Mouse (Mus musculus) liver, adult 2 months (tissue): Measurements from ENCODE around the gene Vav2.

ENCODE experiments used
- CTCF ChIP-seq: fragments of 200-500 bp; IDR thresholded peaks from 2 replicates; pipeline ENCODE4 v1.5.1; 2011; ENCODE audit warnings: low read depth, low read length, control low read depth
- POLR2A ChIP-seq: fragments of 200-500 bp; IDR thresholded peaks from 2 replicates; pipeline ENCODE4 v1.6.1; 2011; ENCODE audit warnings: low read length, control low read depth; ENCODE audit not compliant: insufficient read depth; ENCODE audit errors: extremely low read depth

DNA sequence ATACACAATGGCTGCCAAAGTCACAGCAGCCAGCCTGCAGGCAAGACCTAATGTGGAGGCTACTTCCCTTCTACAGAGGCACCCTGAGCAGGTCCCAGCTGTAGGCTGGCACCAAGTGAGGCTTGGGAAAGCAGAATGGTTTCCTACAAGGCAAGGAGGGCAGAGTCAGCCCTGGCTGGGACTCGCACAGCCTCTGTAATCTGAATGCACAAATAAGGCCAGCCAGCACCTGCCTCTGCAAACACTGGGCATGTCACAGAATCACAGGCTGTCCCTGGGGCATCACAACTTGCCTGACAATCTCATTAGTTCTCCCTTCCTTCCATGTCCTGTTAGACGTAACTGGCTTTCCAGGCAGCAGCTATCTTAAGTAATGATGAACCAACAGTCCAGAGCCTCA, 68.4 kb downstream of the Vav2 start:
- TF ChIP-seq CTCF, result no peak
- no peak for TF ChIP-seq POLR2A
